Mouse (Mus musculus) c-Kit-negative CD71-positive TER-119-positive erythroid progenitor cells, embryonic 14.5 days (primary cell): Measurements from ENCODE around the gene Nfyb.

ENCODE experiments used
- DNase-seq: peaks from one replicate; pipeline ENCODE4 v3.0.0-alpha.2; 2013; ENCODE audit warnings: low read depth, low spot score

Nfyb gene

GRCm38 (mm10) chr10:82779831-82780230 is 15.9 kb upstream of the Nfyb start:
- no peak for DNase-seq

- DNase-seq: no peak
Observed at GRCm38 (mm10) chr10:82778791-82779549, 15.0 kb upstream of the Nfyb start.

- no peak for DNase-seq
Observed at GRCm38 (mm10) chr10:82777886-82778285, 13.9 kb upstream of the Nfyb start.

GRCm38 (mm10) chr10:82777075-82777474 is 13.1 kb upstream of the Nfyb start:
- peak; percentile 71 for DNase-seq

- no peak for DNase-seq
Observed at GRCm38 (mm10) chr10:82774841-82775240, 10.9 kb upstream of the Nfyb start.

GRCm38 (mm10) chr10:82771595-82772170 is 7.7 kb upstream of the Nfyb start:
- no peak for DNase-seq

GRCm38 (mm10) chr10:82770713-82771112 is 6.8 kb upstream of the Nfyb start:
- DNase-seq: no peak

GRCm38 (mm10) chr10:82768901-82769300 is 5.0 kb upstream of the Nfyb start:
- no peak for DNase-seq

GRCm38 (mm10) chr10:82762756-82763681 is 925 bp downstream of the Nfyb start:
- DNase-seq: peak; percentile 31

- no peak for DNase-seq
Observed at GRCm38 (mm10) chr10:82761037-82761811, 2.7 kb downstream of the Nfyb start.

- no peak for DNase-seq
Observed at GRCm38 (mm10) chr10:82759706-82760105, 4.2 kb downstream of the Nfyb start.

GRCm38 (mm10) chr10:82758878-82759277 is 5.1 kb downstream of the Nfyb start:
- no peak for DNase-seq

- DNase-seq: no peak
Observed at GRCm38 (mm10) chr10:82758368-82758767, 5.6 kb downstream of the Nfyb start.

GRCm38 (mm10) chr10:82757341-82757740 is 6.6 kb downstream of the Nfyb start:
- DNase-seq: no peak

GRCm38 (mm10) chr10:82756466-82756865 is 7.5 kb downstream of the Nfyb start:
- DNase-seq: no peak

GRCm38 (mm10) chr10:82755213-82755890 is 8.6 kb downstream of the Nfyb start:
- no peak for DNase-seq

GRCm38 (mm10) chr10:82754642-82755041 is 9.3 kb downstream of the Nfyb start:
- no peak for DNase-seq

GRCm38 (mm10) chr10:82752921-82753320 is 11.0 kb downstream of the Nfyb start:
- DNase-seq: no peak

- no peak for DNase-seq
Observed at GRCm38 (mm10) chr10:82750778-82751177, 13.2 kb downstream of the Nfyb start.

GRCm38 (mm10) chr10:82746988-82747850 is 16.7 kb downstream of the Nfyb start:
- DNase-seq: no peak
